Mouse (Mus musculus) kidney, adult 2 months (tissue): ENCODE results near the gene Ldlrap1.

Experiments used
- CTCF ChIP-seq: fragments of 200-500 bp; conservative IDR thresholded peaks from 2 replicates; pipeline ENCODE4 v1.5.1; 2011; ENCODE audit warnings: low read depth, mild to moderate bottlenecking, control low read depth, low read length, moderate library complexity, mixed read lengths; ENCODE audit not compliant: insufficient read depth, insufficient read length
- POLR2A ChIP-seq: fragments of 200-500 bp; IDR thresholded peaks from one replicate; pipeline ENCODE4 v1.6.1; 2011; ENCODE audit warnings: low read depth, low read length, control low read depth

DNA sequence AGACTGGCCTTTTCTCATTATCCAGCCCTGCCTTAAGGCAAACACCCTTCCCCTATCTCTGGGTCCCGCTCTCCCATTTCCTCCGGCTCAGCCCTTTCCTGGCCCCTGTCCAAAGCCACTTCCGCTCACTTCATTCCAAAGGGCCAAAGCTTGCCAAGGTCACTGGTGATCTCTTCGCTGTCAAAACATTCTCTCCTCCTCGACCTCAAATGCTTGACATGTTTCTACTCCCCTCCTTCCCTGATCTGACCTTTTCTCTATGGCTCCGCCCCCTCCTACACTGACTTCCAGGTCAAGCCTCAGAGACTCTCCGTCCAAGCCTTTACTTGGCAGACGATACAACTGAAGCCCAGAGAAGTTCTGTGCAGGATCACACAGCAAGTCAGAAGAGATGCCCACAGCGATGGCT lies 7.0 kb downstream of the Ldlrap1 start:
- TF ChIP-seq CTCF (no peak), POLR2A (no peak)
